Mouse (Mus musculus) intestine, postnatal 0 days (tissue): Measurements from ENCODE around the gene Ssrp1. TPM values are rescaled to one million over a fixed set of nuclear protein-coding genes. Genes with fewer than 3 reads are reported as not detected.

Experiments used
- ATAC-seq: fragments of 200-750 bp; cut with Nextera tagmentation; 2 replicates; pipeline ENCODE4 v1.8.0; 2017; ENCODE audit warnings: mild to moderate bottlenecking, moderate TSS enrichment, moderate library complexity
- H3K27ac ChIP-seq: fragments of 300-500 bp; sonication (generic); 2 replicates; pipeline ENCODE4 v1.5.1; 2014; ENCODE audit warnings: mild to moderate bottlenecking, low read depth, low read length, moderate library complexity
- H3K27me3 ChIP-seq: fragments of 300-500 bp; sonication (generic); replicated peaks from 2 replicates; pipeline ENCODE4 v1.6.1; 2014; ENCODE audit warnings: low read length, mixed read lengths; ENCODE audit not compliant: control insufficient read depth, insufficient read depth
- H3K36me3 ChIP-seq: fragments of 300-500 bp; sonication (generic); 2 replicates; pipeline ENCODE4 v1.6.1; 2014; ENCODE audit warnings: mild to moderate bottlenecking, moderate library complexity; ENCODE audit not compliant: control insufficient read depth, insufficient read depth
- H3K4me1 ChIP-seq: fragments of 300-500 bp; sonication (generic); replicated peaks from 2 replicates; pipeline ENCODE4 v1.6.1; 2014; ENCODE audit warnings: antibody characterized with exemption, low read length, mixed read lengths; ENCODE audit not compliant: control insufficient read depth, insufficient read depth
- H3K4me2 ChIP-seq: fragments of 300-500 bp; sonication (generic); replicated peaks from 2 replicates; pipeline ENCODE4 v1.6.1; 2014; ENCODE audit warnings: low read depth, mild to moderate bottlenecking, moderate library complexity
- H3K4me3 ChIP-seq: fragments of 300-500 bp; sonication (generic); 2 replicates; pipeline ENCODE4 v1.5.1; 2014; ENCODE audit warnings: low read depth, low read length
- H3K9ac ChIP-seq: fragments of 300-500 bp; sonication (generic); 2 replicates; pipeline ENCODE4 v1.6.1; 2014; ENCODE audit warnings: mild to moderate bottlenecking, low read depth, low read length
- H3K9me3 ChIP-seq: fragments of 300-500 bp; sonication (generic); 2 replicates; pipeline ENCODE4 v1.6.1; 2016; ENCODE audit warnings: mixed run types; ENCODE audit not compliant: control insufficient read depth
- CTCF ChIP-seq: sonication (generic); IDR thresholded peaks from 2 replicates; pipeline ENCODE4 v1.5.1; 2016; ENCODE audit warnings: low read depth, mild to moderate bottlenecking, control low read depth, antibody characterized with exemption, moderate library complexity
- WGBS: fragments of 180-500 bp; shearing (Covaris S2); extraction: QIAGEN DNeasy Blood & Tissue Kit; methylation state at CpG from one replicate; pipeline ENCODE4 v1.1.7; 2014; 5-methylcytosine and 5-hydroxymethylcytosine counted together
- polyA plus RNA-seq: library from polyadenylated mRNA; unstranded; fragments of >200 nt; fragmentation: Nextera tagmentation; extraction: Ambion mirVana; gene quantifications from 2 replicates; pipeline ENCODE4 v1.2.1, GENCODE M21; 2015

Ssrp1 gene
- polyA plus RNA-seq, 1 experiment from 2014 or later, result 71.9 TPM

GRCm38 (mm10) chr2:85030989-85031388, 6.0 kb upstream of the Ssrp1 start:
- H3K9me3 ChIP-seq, result no peaks in the 10 kb centered on the region
- H3K4me1 ChIP-seq, result no peaks in the 10 kb centered on the region
- no peak overlapping the region for H3K4me3 ChIP-seq
- H3K27ac ChIP-seq, result no peak overlapping the region
- no peak for ATAC-seq
- no peak for TF ChIP-seq CTCF
- WGBS, result 51% methylated on average over 6 of the region's 6 CpGs
- no peak overlapping the region for H3K4me2 ChIP-seq
- H3K9ac ChIP-seq, result no peak overlapping the region
- H3K27me3 ChIP-seq, result no peaks in the 10 kb centered on the region
- H3K36me3 ChIP-seq, result no peaks in the 10 kb centered on the region

DNA sequence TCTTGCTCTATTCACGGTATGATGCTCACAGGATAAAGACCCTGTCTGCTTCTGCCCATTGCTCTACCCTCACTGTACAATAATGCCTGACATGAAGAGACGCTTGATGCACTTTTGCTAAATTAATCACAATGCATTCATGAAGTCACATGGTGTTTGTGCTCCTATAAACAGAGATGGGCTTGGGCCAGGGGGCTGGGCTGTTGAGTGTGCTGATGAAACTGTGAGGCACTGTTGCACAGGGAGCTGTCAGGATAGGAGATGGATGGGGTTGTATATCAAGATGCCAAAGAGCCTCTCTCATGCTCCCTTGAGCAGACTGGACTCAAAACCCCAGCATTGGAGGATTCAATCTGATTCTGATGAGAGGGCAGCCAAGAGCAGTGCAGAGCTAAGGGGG, 3.9 kb upstream of the Ssrp1 start:
- 84% methylated on average over 2 of the region's 2 CpGs for WGBS
- H3K9ac ChIP-seq, result no peak overlapping the region
- no peaks in the 10 kb centered on the region for H3K36me3 ChIP-seq

GRCm38 (mm10) chr2:85034169-85034568, 2.9 kb upstream of the Ssrp1 start:
- H3K9ac ChIP-seq, result no peak overlapping the region
- 74% methylated on average over 7 of the region's 7 CpGs for WGBS
- no peak for TF ChIP-seq CTCF

More for the DNA sequence above, 3.9 kb upstream of the Ssrp1 start:
- Histone ChIP-seq H3K4me1 (peaks cover 6% of the 10 kb centered on the region; the same call in 1 of the 2 replicates), H3K4me3 (no peak overlapping the region), H3K27ac (no peak overlapping the region), H3K4me2 (no peak overlapping the region), H3K9me3 (no peaks in the 10 kb centered on the region), H3K27me3 (no peaks in the 10 kb centered on the region)
- ATAC-seq, result no peak
- TF ChIP-seq CTCF, result no peak

DNA sequence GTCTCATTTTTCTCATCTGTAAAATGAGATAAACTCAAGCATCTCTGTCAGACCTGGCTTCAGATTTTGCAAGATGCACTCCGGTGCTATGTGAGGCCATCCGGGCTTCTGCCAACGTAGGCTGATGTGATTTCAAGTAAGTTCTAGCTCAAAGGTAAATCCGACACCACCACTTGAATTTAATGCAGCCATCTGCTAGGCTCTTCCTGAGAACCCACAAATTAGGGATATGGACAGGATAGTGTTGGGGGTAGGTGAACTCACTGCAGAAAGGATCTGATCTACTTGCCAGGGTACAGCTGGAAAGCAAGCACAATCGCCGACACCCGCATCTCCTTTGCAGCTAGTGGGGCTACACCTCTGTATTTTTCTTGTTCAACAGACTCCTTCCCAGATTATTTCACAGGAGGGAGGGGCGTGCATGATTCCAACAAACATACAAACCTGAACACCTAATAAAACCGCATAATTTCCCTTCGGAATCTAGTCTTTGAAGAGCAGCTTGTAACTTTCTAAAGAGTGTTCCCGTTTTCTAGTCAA, 457 bp upstream of the Ssrp1 start:
- peaks cover 6% of the 10 kb centered on the region; the same call in 1 of the 2 replicates for H3K4me1 ChIP-seq
- no peak overlapping the region for H3K27ac ChIP-seq
- peaks cover 21% of the 10 kb centered on the region for H3K36me3 ChIP-seq
- peak overlapping the region; percentile 90 for H3K9ac ChIP-seq
- no peaks in the 10 kb centered on the region for H3K27me3 ChIP-seq
- WGBS, result 8% methylated on average over 11 of the region's 11 CpGs
- no peaks in the 10 kb centered on the region for H3K9me3 ChIP-seq
- ATAC-seq, result peak; percentile 6; the same call in 1 of the 2 replicates
- TF ChIP-seq CTCF, result no peak
- H3K4me3 ChIP-seq, result peak overlapping the region; percentile 87
- peak overlapping the region; percentile 84 for H3K4me2 ChIP-seq

More at GRCm38 (mm10) chr2:85034169-85034568, 2.9 kb upstream of the Ssrp1 start:
- ATAC-seq, result no peak
- Histone ChIP-seq H3K27ac (no peak overlapping the region), H3K27me3 (no peaks in the 10 kb centered on the region), H3K36me3 (no peaks in the 10 kb centered on the region), H3K4me3 (no peak overlapping the region), H3K4me1 (peaks cover 6% of the 10 kb centered on the region; the same call in 1 of the 2 replicates), H3K9me3 (no peaks in the 10 kb centered on the region), H3K4me2 (no peak overlapping the region)

DNA sequence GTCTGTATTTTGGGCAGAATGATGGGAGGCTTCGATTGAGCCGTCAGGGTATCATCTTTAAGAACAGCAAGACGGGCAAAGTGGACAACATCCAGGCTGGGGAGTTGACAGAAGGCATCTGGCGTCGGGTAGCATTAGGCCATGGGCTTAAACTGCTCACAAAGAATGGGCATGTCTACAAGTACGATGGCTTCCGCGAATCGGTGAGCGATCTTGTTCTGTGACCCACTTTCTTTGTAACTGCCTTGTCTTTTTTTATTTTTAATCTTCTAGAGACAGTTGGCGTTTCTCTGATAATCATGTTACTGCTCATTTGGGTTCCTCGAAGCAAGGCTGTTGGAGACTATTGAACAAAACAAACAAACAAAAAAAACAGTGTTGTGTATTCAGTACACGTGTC, 1.3 kb downstream of the Ssrp1 start:
- Histone ChIP-seq H3K4me2 (peak overlapping the region; percentile 84), H3K4me1 (peaks cover 6% of the 10 kb centered on the region; the same call in 1 of the 2 replicates), H3K4me3 (peak overlapping the region; percentile 87; the same call in 1 of the 2 replicates), H3K36me3 (peaks cover 38% of the 10 kb centered on the region), H3K27me3 (no peaks in the 10 kb centered on the region), H3K9me3 (no peaks in the 10 kb centered on the region), H3K27ac (no peak overlapping the region), H3K9ac (no peak overlapping the region; the same call in 1 of the 2 replicates)
- ATAC-seq, result no peak
- WGBS, result 75% methylated on average over 13 of the region's 13 CpGs
- no peak for TF ChIP-seq CTCF

GRCm38 (mm10) chr2:85043623-85044022, 6.6 kb downstream of the Ssrp1 start:
- Histone ChIP-seq H3K4me2 (no peak overlapping the region), H3K36me3 (peaks cover 72% of the 10 kb centered on the region), H3K9ac (no peak overlapping the region), H3K4me3 (no peak overlapping the region), H3K4me1 (peaks cover 5% of the 10 kb centered on the region; the same call in 1 of the 2 replicates), H3K27me3 (no peaks in the 10 kb centered on the region), H3K9me3 (no peaks in the 10 kb centered on the region), H3K27ac (no peak overlapping the region)
- no peak for ATAC-seq
- TF ChIP-seq CTCF, result peak; percentile 18; the same call in 1 of the 2 replicates
- 89% methylated on average over 7 of the region's 7 CpGs for WGBS

DNA sequence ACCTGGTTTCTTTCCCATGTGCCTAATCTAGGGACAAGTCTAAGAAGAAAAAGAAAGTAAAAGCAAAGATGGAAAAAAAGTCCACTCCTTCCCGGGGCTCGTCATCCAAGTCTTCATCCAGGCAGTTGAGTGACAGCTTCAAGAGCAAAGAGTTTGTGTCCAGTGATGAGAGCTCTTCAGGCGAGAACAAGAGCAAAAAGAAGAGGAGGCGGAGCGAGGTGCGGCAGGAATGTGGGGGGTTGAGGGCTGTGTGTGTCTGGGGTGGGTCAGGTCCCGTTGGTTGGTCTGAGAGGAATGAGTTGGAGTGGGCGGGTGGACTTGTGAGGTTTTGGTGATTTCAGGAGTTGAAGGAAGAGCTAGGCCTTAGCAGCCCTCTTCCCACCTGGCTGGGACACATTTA, 9.2 kb downstream of the Ssrp1 start:
- WGBS, result 82% methylated on average over 8 of the region's 8 CpGs
- no peak for TF ChIP-seq CTCF
- Histone ChIP-seq H3K9ac (no peak overlapping the region), H3K36me3 (peaks cover 55% of the 10 kb centered on the region), H3K4me2 (no peak overlapping the region), H3K27ac (no peak overlapping the region; the same call in 1 of the 2 replicates), H3K9me3 (no peaks in the 10 kb centered on the region), H3K4me1 (peaks cover 5% of the 10 kb centered on the region), H3K27me3 (no peaks in the 10 kb centered on the region), H3K4me3 (no peak overlapping the region)
- ATAC-seq, result no peak
